Mouse (Mus musculus) hindbrain, embryonic 16.5 days (tissue): ENCODE data around the gene Vps52. TPM values are rescaled to one million over a fixed set of nuclear protein-coding genes. Genes with fewer than 3 reads are reported as not detected.
A peak's percentile ranks its signal among the peaks of the same experiment; 100 is the strongest.

Source experiments
- ATAC-seq: fragments of 200-750 bp; cut with Nextera tagmentation; 2 replicates; pipeline ENCODE4 v1.8.0; 2017; ENCODE audit warnings: moderate TSS enrichment, moderate library complexity
- H3K27ac ChIP-seq: fragments of 300-500 bp; sonication (generic); 2 replicates; pipeline ENCODE4 v1.5.1; 2014; ENCODE audit warnings: low read depth, mild to moderate bottlenecking, control low read depth, low read length, moderate library complexity
- H3K27me3 ChIP-seq: fragments of 300-500 bp; sonication (generic); replicated peaks from 2 replicates; pipeline ENCODE4 v1.6.1; 2014; ENCODE audit warnings: low read length; ENCODE audit not compliant: control insufficient read depth, insufficient read depth
- H3K36me3 ChIP-seq: fragments of 300-500 bp; sonication (generic); 2 replicates; pipeline ENCODE4 v1.6.1; 2014; ENCODE audit warnings: mild to moderate bottlenecking, low read length, moderate library complexity, mixed read lengths; ENCODE audit not compliant: control insufficient read depth, insufficient read depth
- H3K4me1 ChIP-seq: fragments of 300-500 bp; sonication (generic); 2 replicates; pipeline ENCODE4 v1.6.1; 2014; ENCODE audit warnings: low read depth, low read length; ENCODE audit not compliant: control insufficient read depth, insufficient read depth
- H3K4me2 ChIP-seq: fragments of 300-500 bp; sonication (generic); 2 replicates; pipeline ENCODE4 v1.6.1; 2014; ENCODE audit warnings: mild to moderate bottlenecking, low read length, control low read depth, moderate library complexity
- H3K4me3 ChIP-seq: fragments of 300-500 bp; sonication (generic); 2 replicates; pipeline ENCODE4 v1.5.1; 2014; ENCODE audit warnings: mild to moderate bottlenecking, low read length, control low read depth, moderate library complexity
- H3K9ac ChIP-seq: fragments of 300-500 bp; sonication (generic); 2 replicates; pipeline ENCODE4 v1.6.1; 2014; ENCODE audit warnings: low read depth, mild to moderate bottlenecking, control low read depth, low read length, moderate library complexity
- H3K9me3 ChIP-seq: fragments of 300-500 bp; sonication (generic); 2 replicates; pipeline ENCODE4 v1.6.1; 2014; ENCODE audit warnings: mild to moderate bottlenecking, low read length, moderate library complexity; ENCODE audit not compliant: control insufficient read depth
- WGBS: fragments of 180-500 bp; shearing (Covaris S2); extraction: QIAGEN DNeasy Blood & Tissue Kit; methylation state at CpG from one replicate; pipeline ENCODE4 v1.1.7; 2014; 5-methylcytosine and 5-hydroxymethylcytosine counted together
- polyA plus RNA-seq: library from polyadenylated mRNA; unstranded; fragments of >200 nt; fragmentation: Nextera tagmentation; extraction: Ambion mirVana; gene quantifications from 2 replicates; pipeline ENCODE4 v1.2.1, GENCODE M21; 2015

Vps52 gene
- polyA plus RNA-seq, 1 experiment from 2014 or later, result 75.4 TPM

- Histone ChIP-seq H3K36me3 (peaks cover 19% of the 10 kb centered on the region), H3K4me1 (peaks cover 22% of the 10 kb centered on the region), H3K9me3 (no peaks in the 10 kb centered on the region), H3K4me3 (no peak overlapping the region), H3K27me3 (no peaks in the 10 kb centered on the region), H3K4me2 (no peak overlapping the region), H3K9ac (no peak overlapping the region), H3K27ac (no peak overlapping the region)
- ATAC-seq, result no peak
- WGBS, result 80% methylated on average over 11 of the region's 11 CpGs
These were observed 16.8 kb upstream of the Vps52 start for GRCm38 (mm10) chr17:33938783-33939182.

- Histone ChIP-seq H3K4me3 (peak within 1 kb of the TSS; percentile 86), H3K9me3 (no peaks in the 10 kb centered on the region), H3K9ac (peak within 1 kb of the TSS; percentile 85), H3K27ac (peak within 1 kb of the TSS; percentile 66; the same call in 1 of the 2 replicates), H3K27me3 (no peaks in the 10 kb centered on the region), H3K36me3 (peaks cover 15% of the 10 kb centered on the region), H3K4me1 (peaks cover 22% of the 10 kb centered on the region), H3K4me2 (peak within 1 kb of the TSS; percentile 97)
- under 1% methylated on average over 36 of the region's 36 CpGs for WGBS
- ATAC-seq, result peak; percentile 92
These were observed 15.3 kb upstream of the Vps52 start, which contains the start of the genes Pfdn6 and Wdr46 for GRCm38 (mm10) chr17:33940206-33940805. Gene Pfdn6 (minus strand): TSS chr17:33940343. Gene Wdr46 (plus strand): TSS chr17:33940660.

GRCm38 (mm10) chr17:33940981-33941380 is 14.6 kb upstream of the Vps52 start:
- no peak; the same call in 1 of the 2 replicates for ATAC-seq
- H3K9me3 ChIP-seq, result no peaks in the 10 kb centered on the region
- 3% methylated on average over 25 of the region's 26 CpGs for WGBS

GRCm38 (mm10) chr17:33941381-33941780 is 14.2 kb upstream of the Vps52 start:
- H3K9me3 ChIP-seq, result no peaks in the 10 kb centered on the region
- no peaks in the 10 kb centered on the region for H3K27me3 ChIP-seq
- H3K36me3 ChIP-seq, result peaks cover 14% of the 10 kb centered on the region
- peak overlapping the region; percentile 85 for H3K9ac ChIP-seq
- no peak for ATAC-seq
- no peak overlapping the region for H3K27ac ChIP-seq
- 61% methylated on average over 19 of the region's 19 CpGs for WGBS
- H3K4me3 ChIP-seq, result peak overlapping the region; percentile 86
- H3K4me1 ChIP-seq, result peaks cover 22% of the 10 kb centered on the region
- peak overlapping the region; percentile 97 for H3K4me2 ChIP-seq

More at GRCm38 (mm10) chr17:33940981-33941380, 14.6 kb upstream of the Vps52 start:
- no peak overlapping the region for H3K27ac ChIP-seq
- peak overlapping the region; percentile 85 for H3K9ac ChIP-seq
- H3K27me3 ChIP-seq, result no peaks in the 10 kb centered on the region
- peak overlapping the region; percentile 86 for H3K4me3 ChIP-seq
- H3K36me3 ChIP-seq, result peaks cover 13% of the 10 kb centered on the region
- peak overlapping the region; percentile 97 for H3K4me2 ChIP-seq
- H3K4me1 ChIP-seq, result peaks cover 22% of the 10 kb centered on the region

- Histone ChIP-seq H3K4me3 (no peak overlapping the region), H3K27me3 (no peaks in the 10 kb centered on the region), H3K4me2 (no peak overlapping the region), H3K9ac (no peak overlapping the region), H3K36me3 (peaks cover 15% of the 10 kb centered on the region), H3K9me3 (no peaks in the 10 kb centered on the region), H3K27ac (no peak overlapping the region), H3K4me1 (peaks cover 22% of the 10 kb centered on the region)
- WGBS, result 90% methylated on average over 15 of the region's 15 CpGs
- no peak for ATAC-seq
These were observed 12.2 kb upstream of the Vps52 start for GRCm38 (mm10) chr17:33943454-33943853.

GRCm38 (mm10) chr17:33947430-33948089 is 8.1 kb upstream of the Vps52 start:
- Histone ChIP-seq H3K9ac (no peak overlapping the region), H3K27ac (no peak overlapping the region), H3K4me2 (no peak overlapping the region), H3K27me3 (no peaks in the 10 kb centered on the region), H3K4me1 (peaks cover 29% of the 10 kb centered on the region), H3K36me3 (peaks cover 15% of the 10 kb centered on the region), H3K9me3 (no peaks in the 10 kb centered on the region), H3K4me3 (no peak overlapping the region)
- 93% methylated on average over 10 of the region's 10 CpGs for WGBS
- no peak for ATAC-seq

GRCm38 (mm10) chr17:33948090-33948904 is 7.3 kb upstream of the Vps52 start:
- Histone ChIP-seq H3K9me3 (no peaks in the 10 kb centered on the region), H3K9ac (no peak overlapping the region), H3K4me3 (no peak overlapping the region), H3K4me1 (peaks cover 35% of the 10 kb centered on the region), H3K36me3 (peaks cover 19% of the 10 kb centered on the region), H3K27me3 (no peaks in the 10 kb centered on the region), H3K4me2 (no peak overlapping the region), H3K27ac (no peak overlapping the region)
- WGBS, result 90% methylated on average over 22 of the region's 22 CpGs
- ATAC-seq, result no peak

GRCm38 (mm10) chr17:33948905-33949537 is 6.6 kb upstream of the Vps52 start:
- Histone ChIP-seq H3K9ac (no peak overlapping the region), H3K4me1 (peaks cover 43% of the 10 kb centered on the region), H3K36me3 (peaks cover 18% of the 10 kb centered on the region), H3K4me2 (no peak overlapping the region), H3K27ac (no peak overlapping the region), H3K4me3 (no peak overlapping the region), H3K9me3 (no peaks in the 10 kb centered on the region), H3K27me3 (no peaks in the 10 kb centered on the region)
- WGBS, result 92% methylated on average over 19 of the region's 19 CpGs
- no peak for ATAC-seq
